ENCODE assay signal across 16 mouse cellular contexts in genomic region chr4:143111872-143112271, GRCm38 (mm10).
"Had no signal": no experiment of that assay in that cellular context is flagged by ENCODE, and none has a peak within 500 bp of the region (broad histone marks: within the 10 kb centered on the region; RNA-seq: fewer than 3 reads in every experiment).

No protein-coding gene starts in this region.

- H3K9me3 ChIP-seq: lung, embryonic 15.5 days; megakaryocyte, embryonic 14.5 days; midbrain, embryonic 10.5 days; midbrain, embryonic 13.5 days had no signal

- H3K4me3 ChIP-seq: left cerebral cortex, adult 2 months; lung, embryonic 15.5 days; megakaryocyte, embryonic 14.5 days; midbrain, embryonic 10.5 days; midbrain, embryonic 13.5 days had no signal

- H3K4me1 ChIP-seq: lung, embryonic 15.5 days had no signal

- H3K27ac ChIP-seq: left cerebral cortex, adult 2 months; liver, embryonic 14.5 days; lung, embryonic 15.5 days; midbrain, embryonic 10.5 days; midbrain, embryonic 13.5 days had no signal

- H3K9ac ChIP-seq: liver, embryonic 14.5 days; lung, embryonic 15.5 days; midbrain, embryonic 13.5 days had no signal

- H3K27me3 ChIP-seq: lung, embryonic 15.5 days; megakaryocyte, embryonic 14.5 days; midbrain, embryonic 13.5 days had no signal

- ATAC-seq: intestine, postnatal 0 days; midbrain, embryonic 13.5 days; midbrain, embryonic 16.5 days had no signal

- H3K4me2 ChIP-seq: lung, embryonic 15.5 days; midbrain, embryonic 13.5 days had no signal

- DNase-seq: kidney, adult 2 months; kidney, postnatal 14 days; kidney, postnatal 4 days; lung, adult 18-20 months; lung, postnatal 10 days; lung, postnatal 36 days; thymus, adult 18-20 months; thymus, postnatal 4 days had no signal
